Mouse (Mus musculus) hindbrain, embryonic 10.5 days (tissue): Measurements from ENCODE around the gene Rnf38. TPM values are rescaled to one million over a fixed set of nuclear protein-coding genes. Genes with fewer than 3 reads are reported as not detected.
A peak's percentile ranks its signal among the peaks of the same experiment; 100 is the strongest.

ENCODE experiments used
- DNase-seq: peaks from one replicate; pipeline ENCODE4 v3.0.0-alpha.2; 2017; ENCODE audit warnings: low spot score
- H3K27ac ChIP-seq: fragments of 300-500 bp; sonication (generic); 2 replicates; pipeline ENCODE4 v1.5.1; 2016; ENCODE audit warnings: mild to moderate bottlenecking, moderate library complexity
- H3K27me3 ChIP-seq: fragments of 300-500 bp; sonication (generic); 2 replicates; pipeline ENCODE4 v1.6.1; 2016; ENCODE audit warnings: mild to moderate bottlenecking; ENCODE audit not compliant: poor library complexity, insufficient read depth, severe bottlenecking
- H3K36me3 ChIP-seq: fragments of 300-500 bp; sonication (generic); 2 replicates; pipeline ENCODE4 v1.6.1; 2016; ENCODE audit warnings: mild to moderate bottlenecking, moderate library complexity
- H3K4me1 ChIP-seq: fragments of 300-500 bp; sonication (generic); replicated peaks from 2 replicates; pipeline ENCODE4 v1.6.1; 2016; ENCODE audit warnings: mild to moderate bottlenecking
- H3K4me3 ChIP-seq: fragments of 300-500 bp; sonication (generic); 2 replicates; pipeline ENCODE4 v1.5.1; 2016; ENCODE audit warnings: mild to moderate bottlenecking, moderate library complexity
- H3K9me3 ChIP-seq: fragments of 300-500 bp; sonication (generic); 2 replicates; pipeline ENCODE4 v1.6.1; 2016; ENCODE audit warnings: mild to moderate bottlenecking, moderate library complexity
- WGBS: fragments of 180-500 bp; shearing (Covaris S2); methylation state at CpG from one replicate; pipeline ENCODE4 v1.1.7; 2016; 5-methylcytosine and 5-hydroxymethylcytosine counted together
- polyA plus RNA-seq: library from polyadenylated mRNA; unstranded; fragments of >200 nt; fragmentation: Nextera tagmentation; extraction: Ambion mirVana; gene quantifications from 2 replicates; pipeline ENCODE4 v1.2.1, GENCODE M21; 2016

Gene Rnf38
- polyA plus RNA-seq, 1 experiment from 2014 or later, result 39.0 TPM

- 53% methylated on average over 8 of the region's 8 CpGs for WGBS
- no peaks in the 10 kb centered on the region for H3K9me3 ChIP-seq
- no peak overlapping the region for H3K4me3 ChIP-seq
- H3K27me3 ChIP-seq, result no peaks in the 10 kb centered on the region; the same call in 1 of the 2 replicates
- no peak for DNase-seq
- H3K27ac ChIP-seq, result peak overlapping the region; percentile 45
- H3K36me3 ChIP-seq, result no peaks in the 10 kb centered on the region
- peaks cover 39% of the 10 kb centered on the region for H3K4me1 ChIP-seq
These were observed 129.2 kb downstream of the Rnf38 start for GRCm38 (mm10) chr4:44104195-44104917.

- no peaks in the 10 kb centered on the region for H3K36me3 ChIP-seq
- H3K9me3 ChIP-seq, result no peaks in the 10 kb centered on the region
- H3K27me3 ChIP-seq, result no peaks in the 10 kb centered on the region; the same call in 1 of the 2 replicates
- WGBS, result 91% methylated on average over 8 of the region's 8 CpGs
- 0 out of 2 replicates have a peak overlapping the region, but pooled peaks have one; percentile 45 for H3K27ac ChIP-seq
- H3K4me1 ChIP-seq, result peaks cover 39% of the 10 kb centered on the region
- H3K4me3 ChIP-seq, result no peak overlapping the region
- no peak for DNase-seq
These were observed 130.0 kb downstream of the Rnf38 start for GRCm38 (mm10) chr4:44103620-44104019.

GRCm38 (mm10) chr4:44097576-44098335 is 135.8 kb downstream of the Rnf38 start:
- Histone ChIP-seq H3K4me1 (peaks cover 14% of the 10 kb centered on the region; the same call in 1 of the 2 replicates), H3K9me3 (no peaks in the 10 kb centered on the region), H3K27ac (no peak overlapping the region), H3K36me3 (no peaks in the 10 kb centered on the region), H3K27me3 (no peaks in the 10 kb centered on the region), H3K4me3 (no peak overlapping the region)
- WGBS, result 60% methylated on average over 11 of the region's 11 CpGs
- no peak for DNase-seq

- 86% methylated on average over 4 of the region's 4 CpGs for WGBS
- Histone ChIP-seq H3K36me3 (no peaks in the 10 kb centered on the region), H3K4me3 (no peak overlapping the region), H3K4me1 (peaks cover 13% of the 10 kb centered on the region; the same call in 1 of the 2 replicates), H3K9me3 (no peaks in the 10 kb centered on the region), H3K27ac (no peak overlapping the region), H3K27me3 (no peaks in the 10 kb centered on the region)
- DNase-seq, result no peak
These were observed 139.1 kb downstream of the Rnf38 start for GRCm38 (mm10) chr4:44094475-44094874.

GRCm38 (mm10) chr4:44092359-44092758 is 141.2 kb downstream of the Rnf38 start:
- Histone ChIP-seq H3K4me1 (peaks cover 9% of the 10 kb centered on the region; the same call in 1 of the 2 replicates), H3K27me3 (no peaks in the 10 kb centered on the region), H3K9me3 (no peaks in the 10 kb centered on the region), H3K36me3 (no peaks in the 10 kb centered on the region), H3K4me3 (no peak overlapping the region), H3K27ac (no peak overlapping the region)
- DNase-seq, result no peak
- WGBS, result 84% methylated on average over 11 of the region's 11 CpGs

GRCm38 (mm10) chr4:44085566-44085965 is 148.0 kb downstream of the Rnf38 start:
- no peak overlapping the region for H3K4me3 ChIP-seq
- WGBS, result 92% methylated on average over 3 of the region's 3 CpGs
- H3K36me3 ChIP-seq, result no peaks in the 10 kb centered on the region
- no peaks in the 10 kb centered on the region for H3K9me3 ChIP-seq
- no peak for DNase-seq
- peaks cover 5% of the 10 kb centered on the region for H3K4me1 ChIP-seq
- no peaks in the 10 kb centered on the region for H3K27me3 ChIP-seq
- no peak overlapping the region for H3K27ac ChIP-seq

- Histone ChIP-seq H3K36me3 (no peaks in the 10 kb centered on the region), H3K27me3 (no peaks in the 10 kb centered on the region), H3K9me3 (no peaks in the 10 kb centered on the region), H3K27ac (no peak overlapping the region), H3K4me3 (no peak overlapping the region), H3K4me1 (peaks cover 5% of the 10 kb centered on the region)
- 88% methylated on average over 13 of the region's 13 CpGs for WGBS
- no peak for DNase-seq
These were observed 148.8 kb downstream of the Rnf38 start for GRCm38 (mm10) chr4:44084602-44085325.

- Histone ChIP-seq H3K4me1 (peaks cover 5% of the 10 kb centered on the region), H3K27ac (no peak within 1 kb of the TSS), H3K27me3 (no peaks in the 10 kb centered on the region), H3K4me3 (no peak within 1 kb of the TSS), H3K9me3 (no peaks in the 10 kb centered on the region), H3K36me3 (no peaks in the 10 kb centered on the region)
- WGBS, result 25% methylated on average over 11 of the region's 11 CpGs
- no peak for DNase-seq
These were observed 149.6 kb downstream of the Rnf38 start, which contains the start of gene Gne for GRCm38 (mm10) chr4:44083945-44084344. TSS of gene Gne (minus strand) at chr4:44084177.

- no peaks in the 10 kb centered on the region for H3K36me3 ChIP-seq
- DNase-seq, result no peak
- no peak overlapping the region for H3K4me3 ChIP-seq
- H3K27me3 ChIP-seq, result no peaks in the 10 kb centered on the region
- WGBS, result 86% methylated on average over 7 of the region's 7 CpGs
- no peaks in the 10 kb centered on the region for H3K9me3 ChIP-seq
- H3K4me1 ChIP-seq, result no peaks in the 10 kb centered on the region
- H3K27ac ChIP-seq, result no peak overlapping the region
These were observed 155.1 kb downstream of the Rnf38 start for GRCm38 (mm10) chr4:44078358-44078933.

Other genes starting within 250 kb of the Rnf38 start
- gene Clta, start 229.3 kb downstream of the Rnf38 start, polyA plus RNA-seq, result 220 and 239 TPM in 2 replicates
- gene Gne, start 149.6 kb downstream of the Rnf38 start, polyA plus RNA-seq, result 20.0 and 20.1 TPM in 2 replicates
- 53.7 and 74.1 TPM in 2 replicates for gene Melk, start 67.1 kb upstream of the Rnf38 start, polyA plus RNA-seq